Mouse (Mus musculus): Measurements from ENCODE around the gene Cwc22.

- no peak for TF ChIP-seq CTCF (IDR thresholded peaks at IDR 0.05; ENCODE audit: low read depth)
- TF ChIP-seq EP300 (IDR thresholded peaks at IDR 0.05; ENCODE audit: low read depth): no peak
Measured at GRCm38 (mm10) chr2:77869729-77870280, 76.4 kb downstream of the Cwc22 start.

All from heart, postnatal 0 days (tissue).